Mouse (Mus musculus) liver, embryonic 13.5 days (tissue): ENCODE data around the gene Ak9. TPM values are rescaled to one million over a fixed set of nuclear protein-coding genes. Genes with fewer than 3 reads are reported as not detected.

Source experiments
- ATAC-seq: fragments of 200-750 bp; cut with Nextera tagmentation; 2 replicates; pipeline ENCODE4 v1.8.0; 2017; ENCODE audit warnings: low read depth, mild to moderate bottlenecking, moderate number of reproducible peaks, moderate library complexity
- DNase-seq: peaks from one replicate; pipeline ENCODE4 v3.0.0; 2022
- H3K27ac ChIP-seq: fragments of 300-500 bp; sonication (generic); 2 replicates; pipeline ENCODE4 v1.5.1; 2015; ENCODE audit warnings: moderate library complexity, mild to moderate bottlenecking, inconsistent platforms
- H3K27me3 ChIP-seq: fragments of 300-500 bp; sonication (generic); 2 replicates; pipeline ENCODE4 v1.6.1; 2015; ENCODE audit warnings: mild to moderate bottlenecking, inconsistent platforms
- H3K36me3 ChIP-seq: fragments of 300-500 bp; sonication (generic); 2 replicates; pipeline ENCODE4 v1.6.1; 2015; ENCODE audit warnings: mild to moderate bottlenecking, inconsistent platforms
- H3K4me1 ChIP-seq: fragments of 300-500 bp; sonication (generic); replicated peaks from 2 replicates; pipeline ENCODE4 v1.6.1; 2015; ENCODE audit warnings: inconsistent platforms
- H3K4me2 ChIP-seq: fragments of 300-500 bp; sonication (generic); 2 replicates; pipeline ENCODE4 v1.6.1; 2015; ENCODE audit warnings: inconsistent platforms, mild to moderate bottlenecking, moderate library complexity
- H3K4me3 ChIP-seq: fragments of 300-500 bp; sonication (generic); replicated peaks from 2 replicates; pipeline ENCODE4 v1.5.1; 2015; ENCODE audit warnings: mild to moderate bottlenecking, inconsistent platforms
- H3K9ac ChIP-seq: fragments of 300-500 bp; sonication (generic); 2 replicates; pipeline ENCODE4 v1.6.1; 2015; ENCODE audit warnings: mild to moderate bottlenecking, inconsistent platforms
- H3K9me3 ChIP-seq: fragments of 300-500 bp; sonication (generic); replicated peaks from 2 replicates; pipeline ENCODE4 v1.6.1; 2016; ENCODE audit warnings: inconsistent platforms
- WGBS: fragments of 180-500 bp; shearing (Covaris S2); methylation state at CpG from one replicate; pipeline ENCODE4 v1.1.7; 2015; ENCODE audit not compliant: insufficient replicate concordance; 5-methylcytosine and 5-hydroxymethylcytosine counted together
- polyA plus RNA-seq: library from polyadenylated mRNA; unstranded; fragments of >200 nt; fragmentation: Nextera tagmentation; extraction: Ambion mirVana; gene quantifications from 2 replicates; pipeline ENCODE4 v1.2.1, GENCODE M21; 2015

Gene Ak9
- not detected in 2 replicates for polyA plus RNA-seq

- Histone ChIP-seq H3K4me3 (peak within 1 kb of the TSS; percentile 89), H3K27me3 (no peaks in the 10 kb centered on the region), H3K9me3 (no peaks in the 10 kb centered on the region), H3K27ac (peak within 1 kb of the TSS; percentile 79), H3K4me1 (peaks cover 16% of the 10 kb centered on the region), H3K36me3 (no peaks in the 10 kb centered on the region), H3K9ac (peak within 1 kb of the TSS; percentile 91), H3K4me2 (peak within 1 kb of the TSS; percentile 83)
- DNase-seq = peak; percentile 88
- under 1% methylated on average over 25 of the region's 25 CpGs for WGBS
- ATAC-seq = peak; percentile 84
These were observed at the start of gene Ak9 for GRCm38 (mm10) chr10:41303639-41304444. Gene Ak9, plus strand, starts transcription at chr10:41303980.

GRCm38 (mm10) chr10:41260243-41261006, 43.4 kb upstream of the Ak9 start:
- Histone ChIP-seq H3K9ac (peak overlapping the region; percentile 56; the same call in 1 of the 2 replicates), H3K4me1 (peaks cover 35% of the 10 kb centered on the region), H3K9me3 (0 out of 2 replicates have a peak, but pooled peaks cover 3% of the 10 kb centered on the region), H3K36me3 (peaks cover 18% of the 10 kb centered on the region), H3K27me3 (no peaks in the 10 kb centered on the region), H3K27ac (peak overlapping the region; percentile 75; the same call in 1 of the 2 replicates), H3K4me3 (no peak overlapping the region), H3K4me2 (no peak overlapping the region)
- no peak for ATAC-seq
- no peak for DNase-seq
- 46% methylated on average over 8 of the region's 8 CpGs for WGBS

DNA sequence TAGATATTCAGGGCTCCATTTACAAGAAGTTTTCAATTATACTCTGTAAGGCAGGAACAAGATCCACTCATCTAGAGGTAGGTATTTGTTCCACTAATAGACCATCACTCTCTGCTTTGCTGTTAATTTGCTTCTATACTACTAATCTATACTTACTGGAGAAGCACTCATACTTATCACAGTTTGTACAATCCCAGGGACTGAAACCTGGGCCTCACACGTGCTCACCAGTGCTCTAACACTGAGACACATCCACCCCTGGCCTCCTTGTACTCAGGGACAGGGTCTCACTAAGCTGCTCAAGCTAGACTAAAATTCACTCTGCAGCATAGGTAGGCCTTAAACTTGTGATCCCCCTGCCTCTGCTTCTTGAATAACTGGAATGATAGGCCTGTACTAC, 42.6 kb upstream of the Ak9 start:
- WGBS = 20% methylated on average over 1 of the region's 1 CpGs
- peak; percentile 78 for ATAC-seq
- peak overlapping the region; percentile 75 for H3K27ac ChIP-seq

GRCm38 (mm10) chr10:41261889-41262288, 41.9 kb upstream of the Ak9 start:
- Histone ChIP-seq H3K4me1 (peaks cover 35% of the 10 kb centered on the region), H3K4me2 (no peak overlapping the region), H3K27me3 (no peaks in the 10 kb centered on the region), H3K27ac (peak overlapping the region; percentile 75), H3K36me3 (peaks cover 13% of the 10 kb centered on the region), H3K9ac (peak overlapping the region; percentile 56; the same call in 1 of the 2 replicates), H3K4me3 (no peak overlapping the region), H3K9me3 (0 out of 2 replicates have a peak, but pooled peaks cover 3% of the 10 kb centered on the region)
- peak; percentile 79 for ATAC-seq
- DNase-seq = peak; percentile 37

More for the DNA sequence above, 42.6 kb upstream of the Ak9 start:
- Histone ChIP-seq H3K4me2 (no peak overlapping the region), H3K9me3 (0 out of 2 replicates have a peak, but pooled peaks cover 3% of the 10 kb centered on the region), H3K4me3 (no peak overlapping the region), H3K4me1 (peaks cover 35% of the 10 kb centered on the region), H3K36me3 (peaks cover 13% of the 10 kb centered on the region), H3K27me3 (no peaks in the 10 kb centered on the region), H3K9ac (peak overlapping the region; percentile 56)
- DNase-seq = no peak

- Histone ChIP-seq H3K4me2 (no peak overlapping the region), H3K9ac (no peak overlapping the region), H3K36me3 (no peaks in the 10 kb centered on the region), H3K4me1 (no peaks in the 10 kb centered on the region), H3K9me3 (no peaks in the 10 kb centered on the region), H3K27me3 (no peaks in the 10 kb centered on the region), H3K27ac (no peak overlapping the region), H3K4me3 (no peak overlapping the region)
- ATAC-seq (no peak), DNase-seq (no peak)
- WGBS = 54% methylated on average over 7 of the region's 7 CpGs
These were observed 31.9 kb upstream of the Ak9 start for GRCm38 (mm10) chr10:41271860-41272259.

DNA sequence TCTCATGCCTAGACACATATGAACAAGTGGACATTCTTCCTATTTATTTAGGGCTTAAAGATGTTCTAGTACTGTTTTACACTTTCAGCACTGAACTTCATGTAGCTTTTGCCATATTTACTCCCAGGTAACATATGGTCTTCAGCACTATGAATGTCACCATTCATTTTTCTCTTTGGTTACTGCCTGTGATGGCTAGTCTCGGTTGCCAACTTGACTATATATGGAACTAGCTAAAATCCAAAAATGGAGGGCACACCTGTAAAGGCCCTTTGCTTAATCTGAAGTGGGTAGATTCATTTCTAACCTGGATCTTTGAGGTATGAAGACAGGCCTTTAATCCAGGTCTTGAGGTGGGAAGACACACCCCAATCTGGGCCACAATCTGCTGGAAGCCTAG, 28.9 kb upstream of the Ak9 start:
- H3K4me2 ChIP-seq = no peak overlapping the region
- H3K9ac ChIP-seq = no peak overlapping the region
- no peaks in the 10 kb centered on the region for H3K9me3 ChIP-seq
- H3K27me3 ChIP-seq = no peaks in the 10 kb centered on the region
- 78% methylated on average over 1 of the region's 1 CpGs for WGBS
- no peak overlapping the region for H3K4me3 ChIP-seq
- H3K4me1 ChIP-seq = no peaks in the 10 kb centered on the region
- no peak overlapping the region for H3K27ac ChIP-seq
- DNase-seq (no peak), ATAC-seq (no peak)
- no peaks in the 10 kb centered on the region for H3K36me3 ChIP-seq

DNA sequence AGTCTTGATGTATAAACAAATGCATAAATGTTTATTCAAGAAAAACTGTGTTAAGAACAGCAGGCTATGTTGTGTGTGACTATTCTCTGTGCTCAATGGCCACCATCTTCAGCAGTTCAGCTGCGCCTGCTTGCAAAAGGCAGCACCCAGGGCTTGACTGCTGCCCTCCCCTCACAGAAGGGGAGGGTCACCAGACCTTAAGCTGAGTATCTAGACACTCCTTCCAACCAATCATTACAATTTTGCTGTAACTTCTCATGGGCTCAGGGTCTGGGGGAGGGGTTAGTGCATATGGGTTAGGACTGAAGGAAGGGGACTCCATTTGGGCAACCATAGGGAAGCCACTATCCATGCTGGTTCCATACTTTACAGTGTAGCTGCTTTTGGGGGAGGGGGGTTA, 25.0 kb upstream of the Ak9 start:
- no peaks in the 10 kb centered on the region for H3K4me1 ChIP-seq
- no peak overlapping the region for H3K4me2 ChIP-seq
- WGBS = 91% methylated on average over 1 of the region's 1 CpGs
- no peak for DNase-seq
- no peaks in the 10 kb centered on the region for H3K27me3 ChIP-seq
- H3K36me3 ChIP-seq = no peaks in the 10 kb centered on the region
- no peaks in the 10 kb centered on the region for H3K9me3 ChIP-seq
- H3K4me3 ChIP-seq = no peak overlapping the region
- ATAC-seq = no peak
- no peak overlapping the region for H3K9ac ChIP-seq
- H3K27ac ChIP-seq = no peak overlapping the region

DNA sequence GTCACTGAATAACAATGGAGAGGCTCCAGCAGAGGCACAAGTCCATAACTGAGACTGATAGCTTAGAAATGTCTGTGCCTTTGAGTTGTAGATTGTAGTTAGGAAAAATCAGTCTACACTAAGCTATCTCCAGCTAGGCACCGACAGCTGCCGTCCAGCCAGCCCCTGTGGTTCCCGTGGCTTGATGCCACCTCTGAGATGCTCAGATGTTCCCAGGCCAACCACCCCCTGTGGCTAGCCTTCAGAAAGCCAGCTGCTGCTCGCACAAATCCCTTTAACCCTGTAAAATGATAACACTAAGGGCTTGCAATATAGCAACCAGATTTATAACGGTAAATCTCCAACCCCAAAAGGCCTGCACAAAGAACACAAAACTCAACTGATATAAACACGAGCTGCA, 23.6 kb upstream of the Ak9 start:
- ATAC-seq = no peak
- H3K9me3 ChIP-seq = no peaks in the 10 kb centered on the region

DNA sequence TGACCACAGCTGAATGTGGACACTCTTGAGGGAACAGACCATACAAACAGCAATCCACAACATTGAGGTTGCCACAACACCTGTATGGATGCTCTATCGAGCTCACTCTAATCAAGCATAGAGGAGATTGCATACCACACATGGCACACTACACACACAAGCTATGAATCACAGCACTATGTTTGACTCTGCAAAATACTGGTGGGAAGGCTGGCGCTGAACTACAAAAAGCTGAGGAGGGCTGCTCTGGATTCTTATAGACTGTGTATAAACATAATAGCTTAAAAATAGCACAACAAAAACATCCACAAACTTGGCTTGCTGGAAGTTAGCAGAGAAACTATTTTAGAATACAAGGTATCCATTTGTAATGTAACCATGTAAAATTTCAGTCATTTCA, 23.0 kb upstream of the Ak9 start:
- Histone ChIP-seq H3K4me2 (no peak overlapping the region), H3K36me3 (no peaks in the 10 kb centered on the region), H3K9me3 (no peaks in the 10 kb centered on the region), H3K4me3 (no peak overlapping the region), H3K27me3 (no peaks in the 10 kb centered on the region), H3K4me1 (no peaks in the 10 kb centered on the region), H3K9ac (no peak overlapping the region), H3K27ac (no peak overlapping the region)
- 77% methylated on average over 2 of the region's 2 CpGs for WGBS
- no peak for DNase-seq
- ATAC-seq = no peak

More for the DNA sequence above, 23.6 kb upstream of the Ak9 start:
- no peak overlapping the region for H3K27ac ChIP-seq
- H3K9ac ChIP-seq = no peak overlapping the region
- no peak overlapping the region for H3K4me2 ChIP-seq
- H3K4me1 ChIP-seq = no peaks in the 10 kb centered on the region
- H3K27me3 ChIP-seq = no peaks in the 10 kb centered on the region
- H3K36me3 ChIP-seq = no peaks in the 10 kb centered on the region
- no peak for DNase-seq
- H3K4me3 ChIP-seq = no peak overlapping the region
- WGBS = 65% methylated on average over 6 of the region's 6 CpGs

GRCm38 (mm10) chr10:41282086-41282485, 21.7 kb upstream of the Ak9 start:
- WGBS = 74% methylated on average over 2 of the region's 2 CpGs
- no peak overlapping the region for H3K4me3 ChIP-seq
- DNase-seq (no peak), ATAC-seq (no peak)
- H3K9ac ChIP-seq = no peak overlapping the region
- H3K27me3 ChIP-seq = no peaks in the 10 kb centered on the region
- H3K36me3 ChIP-seq = no peaks in the 10 kb centered on the region
- no peak overlapping the region for H3K4me2 ChIP-seq
- H3K27ac ChIP-seq = no peak overlapping the region
- H3K4me1 ChIP-seq = no peaks in the 10 kb centered on the region
- no peaks in the 10 kb centered on the region for H3K9me3 ChIP-seq

DNA sequence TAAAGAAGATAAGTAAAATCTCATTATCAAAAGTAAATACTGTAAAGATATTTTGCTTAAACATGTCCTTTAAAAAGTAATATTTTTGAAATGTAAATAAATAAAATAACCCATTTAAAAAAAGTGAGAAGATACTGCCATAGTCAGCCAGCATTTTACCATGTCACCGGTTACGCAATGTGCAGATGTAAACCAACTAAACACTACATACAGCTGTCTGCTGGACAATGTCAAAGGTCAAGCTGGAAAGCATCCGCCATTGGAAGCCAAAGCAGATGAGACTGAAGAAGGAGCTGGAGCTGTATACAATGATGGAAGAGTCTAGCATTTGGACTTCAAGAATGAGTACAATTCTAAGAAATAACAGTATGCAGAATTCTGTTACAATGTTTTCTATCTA, 16.2 kb upstream of the Ak9 start:
- Histone ChIP-seq H3K4me3 (no peak overlapping the region), H3K36me3 (no peaks in the 10 kb centered on the region), H3K27ac (no peak overlapping the region), H3K9me3 (no peaks in the 10 kb centered on the region), H3K27me3 (no peaks in the 10 kb centered on the region), H3K4me1 (peaks cover 6% of the 10 kb centered on the region), H3K4me2 (no peak overlapping the region), H3K9ac (no peak overlapping the region)
- ATAC-seq (no peak), DNase-seq (no peak)
- 90% methylated on average over 3 of the region's 3 CpGs for WGBS
